Mouse (Mus musculus): ENCODE measurements around the gene Tmem132d. TPM values are rescaled to one million over a fixed set of nuclear protein-coding genes. Genes with fewer than 3 reads are reported as not detected.

Tmem132d gene
- polyA plus RNA-seq, 1 experiment from 2014 or later, result not detected

GRCm38 (mm10) chr5:128436909-128437308 is 4.0 kb upstream of the Tmem132d start:
- WGBS, result 17% methylated on average over 9 of the region's 9 CpGs
- no peak for ATAC-seq
- Histone ChIP-seq H3K27me3 (replicated peaks; ENCODE audit: control insufficient read depth, insufficient read depth, low read length) (peaks cover 19% of the 10 kb centered on the region), H3K9ac (ENCODE audit: low read depth, low read length) (no peak overlapping the region), H3K36me3 (ENCODE audit: control insufficient read depth, insufficient read depth) (no peaks in the 10 kb centered on the region), H3K4me1 (replicated peaks; ENCODE audit: control insufficient read depth, insufficient read depth, low read length) (no peaks in the 10 kb centered on the region), H3K4me3 (ENCODE audit: low read depth, low read length) (no peak overlapping the region), H3K9me3 (ENCODE audit: control insufficient read depth) (no peaks in the 10 kb centered on the region), H3K27ac (ENCODE audit: low read depth, low read length) (no peak overlapping the region), H3K4me2 (replicated peaks; ENCODE audit: low read depth) (no peak overlapping the region)
- peak; percentile 52 for TF ChIP-seq CTCF (IDR thresholded peaks at IDR 0.05; ENCODE audit: low read depth)

GRCm38 (mm10) chr5:128435683-128436082 is 2.8 kb upstream of the Tmem132d start:
- Histone ChIP-seq H3K4me3 (ENCODE audit: low read depth, low read length) (no peak overlapping the region), H3K27me3 (replicated peaks; ENCODE audit: control insufficient read depth, insufficient read depth, low read length) (peaks cover 16% of the 10 kb centered on the region), H3K9ac (ENCODE audit: low read depth, low read length) (no peak overlapping the region), H3K36me3 (ENCODE audit: control insufficient read depth, insufficient read depth) (no peaks in the 10 kb centered on the region), H3K9me3 (ENCODE audit: control insufficient read depth) (no peaks in the 10 kb centered on the region), H3K4me1 (replicated peaks; ENCODE audit: control insufficient read depth, insufficient read depth, low read length) (no peaks in the 10 kb centered on the region), H3K27ac (ENCODE audit: low read depth, low read length) (no peak overlapping the region), H3K4me2 (replicated peaks; ENCODE audit: low read depth) (no peak overlapping the region)
- 49% methylated on average over 5 of the region's 5 CpGs for WGBS
- TF ChIP-seq CTCF (IDR thresholded peaks at IDR 0.05; ENCODE audit: low read depth), result no peak
- no peak for ATAC-seq

- ATAC-seq, result no peak
- TF ChIP-seq CTCF (IDR thresholded peaks at IDR 0.05; ENCODE audit: low read depth), result no peak
- Histone ChIP-seq H3K9ac (ENCODE audit: low read depth, low read length) (no peak overlapping the region), H3K4me2 (replicated peaks; ENCODE audit: low read depth) (no peak overlapping the region), H3K27ac (ENCODE audit: low read depth, low read length) (no peak overlapping the region), H3K4me3 (ENCODE audit: low read depth, low read length) (no peak overlapping the region), H3K27me3 (replicated peaks; ENCODE audit: control insufficient read depth, insufficient read depth, low read length) (peaks cover 16% of the 10 kb centered on the region), H3K4me1 (replicated peaks; ENCODE audit: control insufficient read depth, insufficient read depth, low read length) (no peaks in the 10 kb centered on the region), H3K9me3 (ENCODE audit: control insufficient read depth) (no peaks in the 10 kb centered on the region), H3K36me3 (ENCODE audit: control insufficient read depth, insufficient read depth) (no peaks in the 10 kb centered on the region)
- 46% methylated on average over 9 of the region's 9 CpGs for WGBS
Observed at GRCm38 (mm10) chr5:128433786-128434185, 909 bp upstream of the Tmem132d start.

- Histone ChIP-seq H3K27ac (ENCODE audit: low read depth, low read length) (no peak overlapping the region), H3K9ac (ENCODE audit: low read depth, low read length) (no peak overlapping the region), H3K9me3 (ENCODE audit: control insufficient read depth) (no peaks in the 10 kb centered on the region), H3K4me3 (ENCODE audit: low read depth, low read length) (no peak overlapping the region), H3K4me1 (replicated peaks; ENCODE audit: control insufficient read depth, insufficient read depth, low read length) (no peaks in the 10 kb centered on the region), H3K4me2 (replicated peaks; ENCODE audit: low read depth) (peak overlapping the region; percentile 32; the same call in 1 of the 2 replicates), H3K36me3 (ENCODE audit: control insufficient read depth, insufficient read depth) (no peaks in the 10 kb centered on the region), H3K27me3 (replicated peaks; ENCODE audit: control insufficient read depth, insufficient read depth, low read length) (peaks cover 16% of the 10 kb centered on the region)
- no peak for ATAC-seq
- no peak for TF ChIP-seq CTCF (IDR thresholded peaks at IDR 0.05; ENCODE audit: low read depth)
- WGBS, result under 1% methylated on average over 36 of the region's 37 CpGs
Observed at GRCm38 (mm10) chr5:128432422-128432821, 455 bp downstream of the Tmem132d start.

- Histone ChIP-seq H3K4me2 (replicated peaks; ENCODE audit: low read depth) (no peak overlapping the region), H3K9me3 (ENCODE audit: control insufficient read depth) (no peaks in the 10 kb centered on the region), H3K4me1 (replicated peaks; ENCODE audit: control insufficient read depth, insufficient read depth, low read length) (no peaks in the 10 kb centered on the region), H3K4me3 (ENCODE audit: low read depth, low read length) (no peak overlapping the region), H3K36me3 (ENCODE audit: control insufficient read depth, insufficient read depth) (no peaks in the 10 kb centered on the region), H3K27ac (ENCODE audit: low read depth, low read length) (no peak overlapping the region), H3K9ac (ENCODE audit: low read depth, low read length) (no peak overlapping the region), H3K27me3 (replicated peaks; ENCODE audit: control insufficient read depth, insufficient read depth, low read length) (no peaks in the 10 kb centered on the region)
- ATAC-seq, result no peak
- WGBS, result 81% methylated on average over 4 of the region's 4 CpGs
- no peak for TF ChIP-seq CTCF (IDR thresholded peaks at IDR 0.05; ENCODE audit: low read depth)
Observed at GRCm38 (mm10) chr5:128424636-128425035, 8.2 kb downstream of the Tmem132d start.

GRCm38 (mm10) chr5:128424213-128424612 is 8.7 kb downstream of the Tmem132d start:
- Histone ChIP-seq H3K4me2 (replicated peaks; ENCODE audit: low read depth) (no peak overlapping the region), H3K9me3 (ENCODE audit: control insufficient read depth) (no peaks in the 10 kb centered on the region), H3K4me1 (replicated peaks; ENCODE audit: control insufficient read depth, insufficient read depth, low read length) (no peaks in the 10 kb centered on the region), H3K9ac (ENCODE audit: low read depth, low read length) (no peak overlapping the region), H3K27ac (ENCODE audit: low read depth, low read length) (no peak overlapping the region), H3K36me3 (ENCODE audit: control insufficient read depth, insufficient read depth) (no peaks in the 10 kb centered on the region), H3K27me3 (replicated peaks; ENCODE audit: control insufficient read depth, insufficient read depth, low read length) (no peaks in the 10 kb centered on the region), H3K4me3 (ENCODE audit: low read depth, low read length) (no peak overlapping the region)
- no peak for TF ChIP-seq CTCF (IDR thresholded peaks at IDR 0.05; ENCODE audit: low read depth)
- 76% methylated on average over 2 of the region's 2 CpGs for WGBS
- ATAC-seq, result no peak

GRCm38 (mm10) chr5:128422090-128422489 is 10.8 kb downstream of the Tmem132d start:
- no peak overlapping the region for H3K4me3 ChIP-seq (ENCODE audit: low read depth, low read length)
- no peak overlapping the region for H3K9ac ChIP-seq (ENCODE audit: low read depth, low read length)
- no peaks in the 10 kb centered on the region for H3K9me3 ChIP-seq (ENCODE audit: control insufficient read depth)
- H3K4me1 ChIP-seq (replicated peaks; ENCODE audit: control insufficient read depth, insufficient read depth, low read length), result no peaks in the 10 kb centered on the region
- H3K27ac ChIP-seq (ENCODE audit: low read depth, low read length), result no peak overlapping the region
- no peak for TF ChIP-seq CTCF (IDR thresholded peaks at IDR 0.05; ENCODE audit: low read depth)
- no peaks in the 10 kb centered on the region for H3K27me3 ChIP-seq (replicated peaks; ENCODE audit: control insufficient read depth, insufficient read depth, low read length)
- H3K36me3 ChIP-seq (ENCODE audit: control insufficient read depth, insufficient read depth), result no peaks in the 10 kb centered on the region
- WGBS, result 92% methylated on average over 2 of the region's 2 CpGs
- no peak for ATAC-seq
- H3K4me2 ChIP-seq (replicated peaks; ENCODE audit: low read depth), result no peak overlapping the region

Measured in intestine, postnatal 0 days (tissue).